Mouse (Mus musculus): ENCODE measurements around the gene Icam5.

GRCm38 (mm10) chr9:20986952-20987686 is 44.8 kb upstream of the Icam5 start:
- TF ChIP-seq EP300 (IDR thresholded peaks at IDR 0.05; ENCODE audit: low read depth) = no peak
- TF ChIP-seq CTCF (IDR thresholded peaks at IDR 0.05; ENCODE audit: low read depth) = no peak

All from liver, postnatal 0 days (tissue).